Mouse (Mus musculus): ENCODE data around the gene Yif1b.
A peak's percentile ranks its signal among the peaks of the same experiment; 100 is the strongest.

Yif1b gene

DNA sequence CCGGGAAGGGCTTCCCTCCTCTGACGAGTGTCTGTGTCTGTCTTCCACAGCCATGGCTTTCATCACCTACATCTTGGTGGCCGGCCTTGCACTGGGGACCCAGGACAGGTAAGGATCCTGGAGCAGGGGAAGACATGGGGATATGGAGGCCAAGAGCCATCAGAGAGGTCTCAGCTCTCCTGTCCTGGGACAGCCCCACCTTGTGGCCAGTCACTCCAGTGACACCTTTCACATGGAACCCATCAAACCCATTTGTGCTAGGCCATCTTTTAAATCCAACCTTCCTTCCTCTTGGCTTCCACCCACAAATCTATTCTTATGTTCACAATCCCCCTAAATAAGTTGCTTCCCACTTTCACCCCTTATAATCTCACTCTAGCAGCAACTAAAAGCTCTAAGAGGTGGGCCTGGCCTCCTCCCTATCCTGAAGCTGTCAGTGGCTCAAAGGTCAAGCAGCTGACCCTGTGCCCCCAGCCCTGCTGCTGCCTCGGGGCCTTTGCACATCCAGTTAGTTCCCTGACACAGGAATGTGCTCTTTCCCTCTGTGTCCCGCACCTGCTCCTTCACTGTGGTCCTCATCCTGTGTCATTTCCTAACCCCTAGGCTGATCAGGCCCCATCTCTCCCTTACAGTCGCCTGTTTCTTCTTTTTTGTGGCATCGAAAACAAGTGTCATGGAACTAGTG lies 6.7 kb downstream of the Yif1b start:
- no peak for DNase-seq (ENCODE audit: low spot score)

DNA sequence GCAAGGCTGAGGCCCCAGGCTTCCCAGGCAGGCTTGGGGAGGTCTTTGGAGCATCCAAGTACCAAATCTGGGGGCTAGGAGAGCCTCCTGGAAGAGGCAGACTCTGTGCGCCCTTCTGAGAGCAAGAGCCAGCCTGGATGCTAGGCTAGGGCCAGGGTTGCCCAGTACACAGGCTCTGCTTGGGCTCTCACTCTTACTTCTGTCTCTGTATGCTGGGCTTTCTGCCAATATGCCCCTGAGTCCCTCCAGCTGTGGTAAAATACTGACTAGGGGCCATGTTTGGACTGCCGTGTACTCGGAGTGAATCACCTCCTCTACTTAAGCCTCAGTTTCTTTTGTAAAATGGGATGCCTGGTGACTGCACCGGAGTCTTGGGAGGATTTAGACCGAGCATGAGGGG lies 7.9 kb downstream of the Yif1b start:
- DNase-seq (ENCODE audit: low spot score) = no peak

DNA sequence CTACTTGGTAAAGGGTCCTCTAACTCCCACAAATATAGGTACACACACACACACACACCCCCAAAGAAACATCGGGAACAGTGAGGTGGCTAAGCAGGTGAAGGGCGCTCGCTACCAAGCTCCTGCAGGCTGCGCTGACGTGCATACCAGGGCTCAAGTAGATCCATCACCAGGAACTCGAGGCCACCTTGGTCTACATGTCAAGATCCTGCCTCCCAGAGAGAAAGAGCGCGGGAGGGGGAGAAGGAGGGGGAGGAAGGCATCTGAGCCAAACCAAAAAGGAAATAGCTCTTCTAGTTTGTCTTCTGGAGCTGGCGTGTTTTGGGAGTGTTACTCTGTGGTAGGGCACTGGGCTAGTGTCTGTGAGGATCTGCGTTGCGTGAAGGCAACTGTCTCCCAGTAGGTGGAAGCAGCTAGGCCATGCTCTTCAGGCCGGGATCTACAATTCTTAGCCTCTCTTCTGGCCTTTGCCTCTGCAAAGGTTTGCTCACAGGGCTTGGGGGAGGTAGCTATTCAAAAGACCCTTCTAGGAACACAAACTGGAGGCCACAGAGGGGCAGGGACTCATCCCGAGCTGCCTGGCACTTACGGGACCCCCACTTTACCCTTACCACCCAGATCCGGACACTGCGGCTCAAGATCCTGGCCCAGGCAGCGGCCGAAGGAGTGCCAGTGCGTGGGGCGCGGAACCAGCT lies 8.6 kb downstream of the Yif1b start:
- no peak for DNase-seq (ENCODE audit: low spot score)

DNA sequence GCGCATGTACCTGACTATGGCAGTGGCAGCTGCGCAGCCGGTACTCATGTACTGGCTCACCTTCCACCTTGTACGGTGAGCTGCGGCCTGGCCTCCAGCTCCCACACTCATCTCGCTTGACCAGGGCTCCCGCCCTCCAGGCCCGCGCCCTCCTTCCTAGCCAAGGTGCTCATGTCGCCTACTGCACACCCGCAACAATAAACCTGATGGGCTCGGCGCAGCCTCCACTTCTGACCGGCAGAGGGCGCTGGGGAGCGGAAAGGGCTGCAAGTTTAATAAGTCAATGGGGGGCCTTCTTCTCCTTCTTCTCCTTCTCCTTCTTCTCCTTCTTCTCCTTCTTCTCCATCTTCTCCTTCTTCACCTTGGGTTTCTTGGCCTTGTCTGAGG lies 9.2 kb downstream of the Yif1b start:
- DNase-seq (ENCODE audit: low spot score) = peak; percentile 89

DNA sequence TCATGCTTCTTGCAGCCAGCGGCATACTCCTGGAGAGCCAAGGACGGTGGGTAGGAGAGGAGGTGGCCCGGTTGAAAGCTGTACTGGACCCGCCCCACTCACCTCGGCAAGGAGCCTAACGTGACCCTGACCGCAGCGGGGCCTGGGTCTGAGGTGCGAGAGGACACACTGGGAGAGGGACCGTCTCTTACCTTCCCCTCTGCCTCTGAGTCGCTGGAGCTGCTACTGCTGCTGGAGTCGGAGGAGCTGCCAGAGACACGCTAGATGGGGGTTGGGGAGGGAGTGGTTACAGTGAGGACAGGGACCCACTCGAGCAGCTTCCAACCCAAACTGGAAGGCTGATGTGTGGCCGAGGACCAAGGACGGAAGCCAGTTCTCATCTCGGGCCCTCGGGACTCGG lies 9.6 kb downstream of the Yif1b start:
- no peak for DNase-seq (ENCODE audit: low spot score)

DNA sequence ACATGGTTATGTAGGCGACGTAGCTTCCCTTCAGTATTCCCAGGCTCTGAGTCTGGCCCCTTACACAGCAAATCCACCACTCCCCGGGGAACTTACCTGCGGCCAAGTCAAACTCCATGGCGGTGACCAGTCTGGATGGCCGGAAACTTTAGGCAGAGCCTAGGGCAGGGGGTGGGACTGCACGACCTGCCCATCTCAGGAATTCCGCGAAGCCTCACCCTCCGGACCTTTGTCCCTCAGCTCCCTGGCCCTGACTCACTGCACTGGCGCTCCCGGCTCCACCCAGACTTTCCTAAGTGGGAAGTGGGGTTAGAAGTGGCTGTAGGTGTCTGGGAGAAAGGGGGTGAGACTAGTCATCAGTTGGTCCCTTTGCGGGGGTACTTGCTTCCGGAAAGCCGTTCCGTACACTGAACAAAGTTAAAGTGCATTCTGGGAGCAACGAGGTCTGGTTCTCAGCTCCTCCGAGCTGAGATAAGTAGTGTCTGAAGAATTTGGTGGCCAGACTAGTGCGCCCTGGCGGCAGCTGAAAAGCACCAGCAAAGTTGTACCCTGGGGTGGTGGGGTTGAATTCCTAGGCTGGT lies 10.2 kb downstream of the Yif1b start, which contains the start of gene 2200002D01Rik:
TSS of gene 2200002D01Rik (minus strand) at position 206 of the 581 bp plus-strand sequence.
- DNase-seq (ENCODE audit: low spot score) = peak; percentile 77

DNA sequence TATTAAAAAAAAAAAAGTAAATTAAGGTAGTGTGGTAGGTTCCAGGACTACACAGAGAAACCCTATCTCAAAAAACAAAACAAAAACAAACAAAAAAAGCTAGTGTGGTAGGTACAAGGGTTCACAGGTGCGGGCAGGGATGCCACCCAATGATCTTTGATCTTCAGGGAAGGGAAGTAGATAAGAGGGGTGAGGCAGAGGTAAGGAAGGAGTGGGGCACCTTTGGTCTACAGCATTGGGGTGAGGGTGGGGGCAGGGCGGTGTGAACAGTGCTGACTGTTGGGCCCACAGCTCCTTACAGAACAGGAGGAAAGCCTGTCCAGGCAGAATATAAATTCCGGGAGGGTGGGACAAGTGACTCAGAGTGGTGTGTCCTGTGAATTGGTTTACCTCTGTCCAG lies 13.0 kb downstream of the Yif1b start:
- peak; percentile 81 for DNase-seq (ENCODE audit: low spot score)

DNA sequence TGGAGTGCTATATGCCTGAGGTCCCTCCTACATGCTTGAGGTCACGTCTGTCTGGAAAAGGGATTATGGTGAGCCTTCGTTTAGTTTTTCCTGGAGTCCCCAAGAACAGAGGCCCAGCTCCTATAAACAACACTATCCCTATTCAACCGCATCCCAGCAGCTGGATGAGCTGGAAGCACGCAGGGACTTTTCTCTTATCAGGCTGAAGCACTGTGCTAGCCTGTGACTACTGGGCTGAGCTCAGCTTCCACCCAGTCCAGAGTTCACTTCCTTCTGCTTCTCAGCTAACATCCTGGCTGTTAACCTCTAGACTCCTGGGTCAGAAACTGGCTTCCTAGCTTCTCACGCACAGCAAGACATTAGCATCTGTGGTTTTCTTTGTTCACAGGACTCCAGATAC lies 15.7 kb downstream of the Yif1b start:
- DNase-seq (ENCODE audit: low spot score) = no peak

DNA sequence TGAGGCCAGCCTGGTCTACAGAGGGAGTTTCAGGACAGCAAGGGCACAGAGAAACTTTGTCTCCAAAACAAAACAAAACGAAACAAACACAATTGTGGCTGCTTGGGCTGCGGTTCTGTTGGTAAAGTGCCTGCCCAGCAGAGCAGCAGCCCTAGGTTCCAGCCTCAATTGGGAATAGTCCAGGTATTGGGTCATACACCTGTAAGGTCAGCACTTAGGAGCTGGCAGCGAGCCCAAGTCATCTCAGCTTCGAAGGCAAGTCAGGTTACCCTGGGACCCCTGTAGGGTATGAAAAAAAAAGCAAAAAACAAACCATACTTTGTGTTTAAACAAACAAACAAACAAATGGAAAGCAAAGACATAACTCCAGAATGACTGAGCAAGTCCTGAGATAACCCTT lies 17.7 kb downstream of the Yif1b start:
- DNase-seq (ENCODE audit: low spot score) = no peak

DNA sequence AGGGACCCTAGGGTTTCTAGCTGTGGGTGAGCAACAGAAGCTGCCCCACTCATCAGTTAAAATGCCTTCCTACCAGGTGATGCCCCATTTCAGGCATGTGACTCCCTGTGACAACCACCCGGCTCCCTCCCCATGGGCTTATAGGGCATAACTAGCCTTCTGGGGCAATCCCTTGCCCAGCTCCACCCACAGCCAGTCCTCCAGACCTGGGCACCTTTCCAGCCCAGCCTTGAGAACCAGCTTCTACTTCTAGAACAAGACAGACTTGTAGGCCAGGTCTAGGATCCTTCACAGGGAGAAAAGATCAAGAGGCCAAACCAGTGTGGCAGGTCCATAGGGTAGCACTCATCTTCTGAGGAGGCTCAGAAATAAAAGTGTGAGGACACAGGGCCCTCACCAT lies 19.2 kb downstream of the Yif1b start:
- peak; percentile 78 for DNase-seq (ENCODE audit: low spot score)

DNA sequence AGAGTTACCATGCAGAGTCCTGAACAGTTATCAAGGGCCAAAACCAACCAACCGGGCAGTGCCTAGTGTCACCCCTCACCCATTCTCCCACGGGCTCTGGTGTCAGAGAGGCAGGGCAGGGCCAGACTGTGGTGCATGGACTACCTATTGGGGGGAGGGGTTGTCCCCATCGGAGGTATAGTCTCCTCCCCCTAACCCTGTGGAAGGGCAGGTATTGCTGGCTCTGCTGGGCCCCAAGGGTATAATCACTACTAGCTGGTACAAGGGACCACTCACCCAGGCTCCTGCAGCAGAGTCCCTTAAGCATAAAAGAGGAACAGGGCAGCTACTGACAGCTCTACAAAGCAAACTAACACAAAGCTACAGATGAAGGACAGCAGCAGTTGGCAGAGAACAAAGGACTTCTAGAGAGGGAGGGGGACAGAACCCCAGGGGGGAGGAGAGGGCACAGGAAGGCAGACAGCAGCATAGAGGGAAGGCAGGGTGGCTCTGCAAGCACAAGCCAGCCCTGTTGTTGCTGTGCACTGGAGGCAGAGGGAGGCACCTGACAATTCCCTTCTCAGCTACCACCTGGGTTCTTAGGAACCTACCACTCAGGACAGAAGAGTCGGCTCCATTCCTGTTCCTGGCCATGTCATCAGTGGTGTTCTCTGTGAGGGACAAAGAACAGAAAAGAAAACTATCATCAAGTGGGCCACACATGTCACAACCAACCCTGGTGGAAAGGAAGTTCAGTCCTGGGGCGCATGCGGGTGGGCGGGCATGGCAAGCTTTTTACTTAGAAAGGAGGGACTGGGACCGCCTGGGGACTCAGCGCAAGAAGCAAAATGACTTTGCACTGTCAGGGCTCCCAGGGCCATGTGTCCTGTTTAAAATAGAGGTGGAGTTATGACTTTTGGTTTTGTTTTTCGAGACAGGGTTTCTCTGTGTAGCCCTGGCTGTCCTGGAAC lies 21.9 kb downstream of the Yif1b start:
- no peak for DNase-seq (ENCODE audit: low spot score)

DNA sequence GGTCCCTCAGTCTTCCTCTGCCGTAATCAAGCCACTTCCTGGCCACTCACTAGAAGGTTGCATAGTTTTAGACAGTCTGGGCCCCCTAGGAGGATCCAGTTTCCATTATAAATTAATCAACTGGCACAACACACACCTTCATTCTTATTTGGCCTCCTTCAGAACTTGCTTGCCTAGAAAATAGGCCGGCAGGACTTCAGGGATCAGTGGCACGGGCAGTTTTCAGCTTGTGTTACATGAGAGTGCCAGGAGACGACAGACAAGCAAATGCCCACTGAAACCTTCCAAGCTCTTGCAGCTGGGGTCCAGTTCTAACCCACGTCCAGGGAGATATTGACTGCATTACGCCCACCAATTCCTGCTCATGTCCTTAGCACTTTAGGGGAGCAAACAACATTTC lies 24.0 kb downstream of the Yif1b start:
- DNase-seq (ENCODE audit: low spot score) = no peak

DNA sequence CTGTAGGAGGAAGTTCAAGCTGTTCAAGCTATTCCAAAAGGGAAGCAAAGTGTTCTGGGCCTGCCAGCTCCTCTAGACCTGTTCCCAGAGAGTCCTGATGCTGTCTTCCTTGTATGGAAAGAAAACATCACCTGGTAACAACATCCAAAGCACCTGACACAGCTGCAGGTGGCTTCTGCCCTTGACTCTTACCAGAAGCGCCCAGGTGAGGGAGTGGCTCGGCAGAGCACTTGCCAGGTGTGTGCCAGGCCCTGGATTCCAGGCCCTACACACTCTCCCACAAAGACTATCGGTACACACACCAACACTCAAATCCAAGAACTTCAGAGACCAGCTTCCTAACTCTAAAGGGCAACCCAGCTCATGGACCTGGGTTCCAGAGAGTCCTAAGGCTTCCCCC lies 25.7 kb downstream of the Yif1b start:
- no peak for DNase-seq (ENCODE audit: low spot score)

DNA sequence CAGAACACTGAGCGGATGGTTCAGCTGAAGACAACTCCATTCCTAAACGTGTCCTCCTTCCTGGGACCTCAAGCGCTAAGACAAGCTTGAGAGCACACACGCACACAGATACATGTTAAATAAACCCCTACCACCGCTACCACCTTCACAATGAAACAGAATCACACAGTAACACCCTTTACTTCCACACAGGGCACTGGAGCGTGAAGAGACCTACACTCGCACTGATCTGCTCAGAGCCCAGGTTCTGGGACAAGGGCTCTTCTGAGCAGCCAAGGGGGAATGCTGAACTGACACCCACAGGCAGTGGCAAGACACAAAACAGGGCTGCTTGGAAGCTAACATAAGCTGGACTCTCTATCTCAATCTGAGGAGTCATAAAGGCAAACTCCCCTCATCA lies 27.5 kb downstream of the Yif1b start:
- DNase-seq (ENCODE audit: low spot score) = no peak

DNA sequence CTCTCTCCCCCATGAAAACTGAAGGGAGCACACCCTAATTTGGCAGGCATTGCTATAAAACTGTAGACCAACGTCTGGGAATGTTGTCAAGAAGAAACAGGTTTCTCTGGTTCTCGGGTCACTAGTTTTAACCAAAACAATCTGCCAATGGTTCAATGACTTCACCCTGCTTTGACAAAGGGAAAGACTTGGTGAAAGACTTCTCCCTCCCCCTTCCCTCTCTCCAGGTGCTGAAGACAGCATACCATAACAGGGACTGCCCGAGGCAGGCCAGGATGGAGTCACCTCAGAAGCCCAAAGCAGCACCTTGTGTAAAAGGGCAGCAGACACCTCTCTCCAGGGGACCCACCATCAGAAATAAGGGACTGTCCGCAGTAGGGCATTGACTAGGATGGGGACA lies 28.8 kb downstream of the Yif1b start:
- no peak for DNase-seq (ENCODE audit: low spot score)

DNA sequence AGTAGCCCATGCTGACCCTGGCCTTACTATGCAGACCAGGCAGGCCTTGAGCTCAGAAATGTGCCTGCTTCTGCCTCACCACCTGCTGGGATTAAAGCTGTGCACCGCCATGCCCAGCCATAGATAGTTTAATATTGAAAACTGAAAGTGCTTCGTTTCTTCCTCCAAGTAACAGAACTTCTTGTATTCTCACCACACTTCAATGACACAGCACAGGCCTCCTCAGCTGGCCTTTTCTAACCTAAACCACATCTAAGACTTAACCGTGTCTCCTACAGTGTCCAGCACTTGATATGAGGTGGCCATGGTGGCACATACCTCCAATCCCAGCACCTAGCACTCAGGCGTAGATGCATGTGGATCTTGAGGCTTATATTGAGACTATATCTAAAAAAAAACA lies 32.3 kb downstream of the Yif1b start:
- no peak for DNase-seq (ENCODE audit: low spot score)

DNA sequence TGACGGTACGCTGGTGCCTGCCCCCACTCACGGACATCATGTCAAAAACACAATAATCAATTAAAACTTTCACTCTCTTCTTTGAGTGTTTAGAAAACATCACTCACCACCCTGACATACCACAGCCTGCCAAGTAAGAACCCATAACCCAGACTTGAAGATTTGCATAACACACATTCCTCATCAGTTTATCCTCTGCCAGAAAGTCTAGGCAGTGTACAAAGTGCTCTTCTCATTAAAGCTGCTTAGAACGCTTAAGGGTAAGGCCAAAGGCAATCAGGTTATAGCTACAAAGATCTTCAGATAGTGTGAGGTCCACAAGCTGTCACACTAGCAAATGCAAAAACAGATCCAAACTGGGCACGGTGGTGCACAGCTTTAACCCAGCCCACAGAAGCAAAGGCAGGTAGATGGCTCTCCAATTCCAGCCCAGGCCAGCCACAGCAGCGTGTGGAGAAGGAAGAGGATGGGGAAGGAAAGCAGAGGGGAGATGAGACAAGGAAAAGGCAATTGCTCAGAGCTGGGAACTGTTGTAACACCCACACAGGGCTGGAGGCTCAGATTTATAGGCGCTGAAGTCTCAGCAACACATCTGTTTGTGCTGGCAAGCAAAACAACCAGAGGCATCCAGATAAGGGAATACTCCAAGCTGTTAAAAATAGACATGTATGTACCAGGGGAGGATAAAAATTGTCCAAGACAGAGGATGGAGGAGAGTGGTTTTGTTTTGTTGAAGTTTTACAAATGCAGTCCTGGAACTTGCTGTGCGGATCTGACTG lies 33.7 kb downstream of the Yif1b start:
- no peak for DNase-seq (ENCODE audit: low spot score)

DNA sequence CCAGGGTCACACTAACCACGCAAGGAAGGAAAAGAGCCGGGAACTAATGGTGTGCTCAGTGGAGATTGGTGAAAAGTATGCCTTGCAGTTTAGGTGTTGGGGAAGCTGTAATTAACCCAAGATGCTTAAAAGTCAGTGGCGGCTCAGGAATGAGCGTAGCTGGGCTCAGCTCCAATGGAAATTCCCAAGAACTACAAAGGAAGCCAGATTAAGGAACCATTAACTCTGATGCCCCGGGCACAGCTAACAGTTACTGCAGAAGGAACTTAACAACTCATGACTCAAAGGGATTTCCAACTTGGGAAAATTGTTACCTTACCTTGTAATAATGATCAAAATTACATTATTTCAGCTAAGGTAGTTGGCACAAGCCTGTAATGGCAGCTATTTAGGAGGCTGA lies 38.6 kb downstream of the Yif1b start:
- DNase-seq (ENCODE audit: low spot score) = no peak

DNA sequence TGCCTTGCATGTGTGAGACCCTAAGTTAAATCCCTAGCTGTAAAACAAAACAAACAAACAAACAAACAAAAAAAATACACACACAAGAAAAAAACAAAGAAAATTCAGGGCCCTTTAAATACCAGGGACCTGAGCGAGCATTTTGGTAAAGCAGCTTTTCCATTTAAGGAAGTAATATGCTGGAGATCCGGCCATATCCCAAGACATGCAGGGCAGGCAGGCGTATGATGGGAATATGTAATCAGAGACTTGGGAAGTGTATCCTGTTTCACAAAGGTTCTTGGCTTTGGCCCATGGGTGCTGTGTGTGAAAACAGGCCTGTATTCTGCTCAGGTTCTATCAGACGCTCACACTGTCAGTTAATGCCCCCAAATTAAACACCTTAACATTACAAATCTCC lies 39.4 kb downstream of the Yif1b start:
- DNase-seq (ENCODE audit: low spot score) = no peak

DNA sequence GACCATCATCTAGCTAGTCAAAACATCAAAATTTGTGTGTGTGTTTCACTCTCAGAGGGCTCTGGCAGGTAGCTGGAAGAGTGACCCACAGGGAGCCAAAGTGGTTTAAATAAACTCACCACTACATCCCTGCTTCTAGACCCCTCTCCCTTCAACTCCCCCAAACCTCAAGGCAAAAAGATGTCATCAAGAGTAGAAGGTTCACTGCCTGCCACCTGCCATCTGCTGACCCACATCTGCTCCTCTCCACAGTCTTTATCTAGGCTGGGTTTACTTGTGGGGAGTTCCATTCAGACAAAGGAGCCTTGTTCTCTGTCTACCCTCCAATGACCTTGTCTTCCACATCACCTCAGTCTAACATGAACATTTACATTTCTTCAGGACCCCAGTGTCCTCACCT lies 41.1 kb downstream of the Yif1b start:
- DNase-seq (ENCODE audit: low spot score) = no peak

DNA sequence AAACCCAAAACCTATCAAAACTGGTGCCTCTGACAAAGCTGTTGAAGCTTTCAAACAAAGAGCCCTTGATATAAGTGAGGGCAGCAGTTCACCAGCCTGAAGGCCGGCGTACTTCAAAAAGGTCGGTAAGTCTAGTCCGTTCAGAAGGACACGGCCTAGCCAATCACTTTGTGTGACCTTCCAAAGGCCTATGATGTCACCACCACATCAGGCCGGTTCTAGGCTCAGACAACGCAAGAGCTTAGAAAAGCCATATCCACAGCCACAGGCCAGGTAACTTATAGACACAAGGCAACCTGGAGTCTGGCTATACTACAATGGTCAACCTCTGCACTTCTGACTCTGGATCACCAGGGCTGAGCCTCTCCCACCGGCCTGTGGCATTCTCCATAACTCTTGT lies 41.8 kb downstream of the Yif1b start:
- no peak for DNase-seq (ENCODE audit: low spot score)

DNA sequence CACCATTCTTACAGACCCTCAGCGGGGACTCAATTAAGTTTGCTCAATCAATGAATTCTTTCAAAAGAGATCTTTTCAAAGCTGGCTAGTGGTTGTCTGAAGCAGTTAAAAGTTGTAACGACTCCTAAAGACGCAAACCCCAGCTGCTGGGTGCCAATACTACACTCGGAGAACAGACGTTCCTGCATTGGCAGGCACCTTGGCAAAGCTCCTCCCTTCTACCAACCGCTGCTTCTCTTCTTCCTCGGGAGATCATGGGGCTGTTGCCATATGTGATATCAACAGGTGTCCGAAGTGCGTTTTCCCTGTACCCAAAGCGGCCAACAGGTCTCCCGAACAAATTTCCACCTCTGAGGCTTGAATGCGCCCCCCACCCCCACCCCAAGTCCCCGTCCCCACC lies 42.7 kb downstream of the Yif1b start:
- DNase-seq (ENCODE audit: low spot score) = no peak
